Mouse (Mus musculus) MEL (cell line): Measurements from ENCODE around the gene Sv2c. TPM values are rescaled to one million over a fixed set of nuclear protein-coding genes. Genes with fewer than 3 reads are reported as not detected.
A peak's percentile ranks its signal among the peaks of the same experiment; 100 is the strongest.
"Not testable (repeated sequence)": the region's sequence is repeated elsewhere in the genome, so short reads cannot be mapped to it uniquely, and the experiment has no call there.

Experiments
- DNase-seq: peaks from one replicate; pipeline ENCODE4 v3.0.0; 2011; ENCODE audit warnings: low read depth, low spot score
- H3K27ac ChIP-seq: 2 replicates; pipeline ENCODE4 v1.5.1; 2012; ENCODE audit warnings: low read depth, mild to moderate bottlenecking, control low read depth, low read length, moderate library complexity; ENCODE audit not compliant: control insufficient read depth
- H3K27me3 ChIP-seq, 2 experiments: fragments of 150-350 bp in 1 of 2; sonication (generic) in 1 of 2; 2 replicates each; pipeline ENCODE4 v1.6.1; 2012; ENCODE audit warnings: low read length in 2 of 2, mild to moderate bottlenecking in 2 of 2, improper control_type of control experiment in 1 of 2, moderate library complexity in 1 of 2; ENCODE audit not compliant: insufficient read depth in 2 of 2, control insufficient read depth in 1 of 2
- H3K36me3 ChIP-seq, 2 experiments: 2 replicates each; pipeline ENCODE4 v1.6.1; 2012 to 2014; ENCODE audit warnings: low read length in 2 of 2, improper control_type of control experiment in 1 of 2, inconsistent platforms in 1 of 2, mild to moderate bottlenecking in 1 of 2; ENCODE audit not compliant: insufficient read depth in 2 of 2, control insufficient read depth in 1 of 2
- H3K4me1 ChIP-seq, 2 experiments: fragments of 150-350 bp in 1 of 2; sonication (generic) in 1 of 2; 2 replicates each; pipeline ENCODE4 v1.6.1; 2012; ENCODE audit warnings: low read length in 2 of 2, improper control_type of control experiment in 1 of 2, mild to moderate bottlenecking in 1 of 2; ENCODE audit not compliant: insufficient read depth in 2 of 2, control insufficient read depth in 1 of 2
- H3K4me3 ChIP-seq, 2 experiments: fragments of 150-350 bp in 1 of 2; sonication (generic) in 1 of 2; 2 replicates each; pipeline ENCODE4 v1.5.1; 2012; ENCODE audit warnings: low read depth in 2 of 2, low read length in 2 of 2, mild to moderate bottlenecking in 2 of 2, moderate library complexity in 2 of 2, control low read depth in 1 of 2, improper control_type of control experiment in 1 of 2; ENCODE audit not compliant: control insufficient read depth in 1 of 2, insufficient read depth in 1 of 2
- H3K79me2 ChIP-seq: 2 replicates; pipeline ENCODE4 v1.6.1; 2012; ENCODE audit warnings: mild to moderate bottlenecking, low read length, moderate library complexity; ENCODE audit not compliant: control insufficient read depth, poor library complexity, insufficient read depth
- H3K9ac ChIP-seq: 2 replicates; pipeline ENCODE4 v1.6.1; 2012; ENCODE audit warnings: low read depth, mild to moderate bottlenecking, control low read depth, low read length, moderate library complexity; ENCODE audit not compliant: control insufficient read depth, poor library complexity, severe bottlenecking
- H3K9me3 ChIP-seq: fragments of 150-350 bp; sonication (generic); replicated peaks from 2 replicates; pipeline ENCODE4 v1.6.1; 2012; ENCODE audit warnings: mild to moderate bottlenecking, low read length, improper control_type of control experiment, moderate library complexity; ENCODE audit not compliant: insufficient read depth
- CHD1 ChIP-seq: IDR thresholded peaks from 2 replicates; pipeline ENCODE4 v1.6.1; 2012; ENCODE audit warnings: low read depth, mild to moderate bottlenecking, inconsistent platforms, low read length, improper control_type of control experiment
- CTCF ChIP-seq, 3 experiments: IDR thresholded peaks in 2 of 3; conservative IDR thresholded peaks in 1 of 3; 2 replicates each; pipeline ENCODE4 v1.5.1; 2011 to 2012; ENCODE audit warnings: low read length in 3 of 3, low read depth in 2 of 3, mild to moderate bottlenecking in 2 of 3, improper control_type of control experiment in 1 of 3, inconsistent platforms in 1 of 3, mixed read lengths in 1 of 3, moderate library complexity in 1 of 3; ENCODE audit not compliant: control insufficient read depth in 1 of 3, insufficient read depth in 1 of 3, poor library complexity in 1 of 3, severe bottlenecking in 1 of 3
- ETS1 ChIP-seq: IDR thresholded peaks from 2 replicates; pipeline ENCODE4 v1.6.1; 2012; ENCODE audit warnings: low read depth, mild to moderate bottlenecking, inconsistent platforms, low read length, improper control_type of control experiment, moderate library complexity
- JUND ChIP-seq: IDR thresholded peaks from 2 replicates; pipeline ENCODE4 v1.6.1; 2011; ENCODE audit warnings: low read depth, mild to moderate bottlenecking, improper control_type of control experiment, low read length
- MAFK ChIP-seq: IDR thresholded peaks from 2 replicates; pipeline ENCODE4 v1.6.1; 2011; ENCODE audit warnings: low read depth, mild to moderate bottlenecking, low read length, improper control_type of control experiment, borderline replicate concordance
- MEF2A ChIP-seq: IDR thresholded peaks from 2 replicates; pipeline ENCODE4 v1.6.1; 2014; ENCODE audit warnings: low read depth, mild to moderate bottlenecking, inconsistent platforms, low read length, improper control_type of control experiment; ENCODE audit not compliant: poor library complexity, insufficient replicate concordance, severe bottlenecking; ENCODE audit errors: extremely low read depth
- MYB ChIP-seq: IDR thresholded peaks from 2 replicates; pipeline ENCODE4 v1.6.1; 2011; ENCODE audit warnings: mild to moderate bottlenecking, low read depth, low read length, improper control_type of control experiment
- MYC ChIP-seq: IDR thresholded peaks from 2 replicates; pipeline ENCODE4 v1.6.1; 2011; ENCODE audit warnings: low read depth, mild to moderate bottlenecking, low read length, improper control_type of control experiment, moderate library complexity
- NELFE ChIP-seq: IDR thresholded peaks from 2 replicates; pipeline ENCODE4 v1.6.1; 2011; ENCODE audit warnings: low read depth, low read length, improper control_type of control experiment
- NRF1 ChIP-seq: IDR thresholded peaks from 2 replicates; pipeline ENCODE4 v1.6.1; 2014; ENCODE audit warnings: low read depth, mild to moderate bottlenecking, inconsistent platforms, low read length, improper control_type of control experiment, moderate library complexity; ENCODE audit not compliant: poor library complexity, insufficient read depth, severe bottlenecking
- POLR2AphosphoS5 ChIP-seq: IDR thresholded peaks from 2 replicates; pipeline ENCODE4 v1.6.1; 2012; ENCODE audit warnings: low read depth, borderline replicate concordance, mild to moderate bottlenecking, inconsistent platforms, low read length, moderate library complexity, mixed read lengths
- RAD21 ChIP-seq: IDR thresholded peaks from 2 replicates; pipeline ENCODE4 v1.6.1; 2011; ENCODE audit warnings: mild to moderate bottlenecking, low read depth, low read length, improper control_type of control experiment
- RCOR1 ChIP-seq: IDR thresholded peaks from 2 replicates; pipeline ENCODE4 v1.6.1; 2012; ENCODE audit warnings: low read depth, mild to moderate bottlenecking, inconsistent platforms, low read length, improper control_type of control experiment
- SMC3 ChIP-seq: IDR thresholded peaks from 2 replicates; pipeline ENCODE4 v1.6.1; 2011; ENCODE audit warnings: low read depth, low read length, improper control_type of control experiment
- TAL1 ChIP-seq: IDR thresholded peaks from 2 replicates; pipeline ENCODE4 v1.6.1; 2012; ENCODE audit warnings: mild to moderate bottlenecking, inconsistent platforms, low read length, moderate library complexity, mixed read lengths
- USF1 ChIP-seq: IDR thresholded peaks from 2 replicates; pipeline ENCODE4 v1.6.1; 2014; ENCODE audit warnings: low read depth, mild to moderate bottlenecking, inconsistent platforms, low read length, improper control_type of control experiment, moderate library complexity
- ZC3H11A ChIP-seq: IDR thresholded peaks from 2 replicates; pipeline ENCODE4 v1.6.1; 2012; ENCODE audit warnings: low read depth, mild to moderate bottlenecking, inconsistent platforms, low read length, improper control_type of control experiment
- ZMIZ1 ChIP-seq: IDR thresholded peaks from 2 replicates; pipeline ENCODE4 v1.6.1; 2012; ENCODE audit warnings: low read depth, mild to moderate bottlenecking, inconsistent platforms, low read length, improper control_type of control experiment, moderate library complexity
- ZNF384 ChIP-seq: IDR thresholded peaks from 2 replicates; pipeline ENCODE4 v1.6.1; 2012; ENCODE audit warnings: low read depth, mild to moderate bottlenecking, inconsistent platforms, low read length, improper control_type of control experiment
- polyA plus RNA-seq, 2 experiments: library from polyadenylated mRNA; stranded (reverse) in 1 of 2; unstranded in 1 of 2; fragments of >175 nt in 1 of 2; fragments of >200 nt in 1 of 2; gene quantifications; 2 replicates each; pipeline versions ENCODE4 v1.2.1 to v1.2.4; 2012; ENCODE audit warnings: low replicate concordance in 2 of 2, low read depth in 1 of 2; ENCODE audit not compliant: insufficient read length in 2 of 2, insufficient read depth in 1 of 2, missing spikeins in 1 of 2
- total RNA-seq: library from RNA; depleted of rRNA; stranded (reverse); fragments of 300-350 nt; gene quantifications from 2 replicates; pipeline ENCODE4 v1.2.3, GENCODE M21; 2012

Sv2c gene
- total and polyA plus RNA-seq, 3 experiments = 0.01 TPM; not detected in 2

- H3K36me3 ChIP-seq = no peaks in the 10 kb centered on the region; a peak in 1 of 4 replicates
- no peak for TF ChIP-seq ZMIZ1
- TF ChIP-seq NELFE = no peak
- no peak for TF ChIP-seq POLR2AphosphoS5
- no peak for TF ChIP-seq JUND
- no peak for TF ChIP-seq NRF1
- no peak for TF ChIP-seq USF1
- peak; percentile 65 for TF ChIP-seq SMC3
- TF ChIP-seq CTCF (IDR thresholded peaks at IDR 0.05 in 2 of 3, conservative IDR thresholded peaks at IDR 0.05 in 1 of 3; ENCODE audit: control insufficient read depth in 1 of 3, insufficient read depth in 1 of 3, low read depth in 2 of 3, low read length in 3 of 3, poor library complexity in 1 of 3, severe bottlenecking in 1 of 3) = peak; percentile 43 to 79 (median 75); a peak in 5 of 6 replicates
- TF ChIP-seq CHD1 = no peak
- peak; percentile 26; the same call in 1 of the 2 replicates for TF ChIP-seq ZC3H11A
- TF ChIP-seq MYC = no peak
- no peak for TF ChIP-seq TAL1
- TF ChIP-seq ETS1 = no peak
- peak; percentile 67 for TF ChIP-seq RAD21
- TF ChIP-seq, all 39 proteins: peak for 4
- H3K9me3 ChIP-seq = no peaks in the 10 kb centered on the region
- H3K27ac ChIP-seq = no peak overlapping the region
- peak; percentile 60 for DNase-seq
- H3K9ac ChIP-seq = no peak overlapping the region
- no peaks in the 10 kb centered on the region for H3K27me3 ChIP-seq
- H3K4me3 ChIP-seq = no peak overlapping the region
- H3K4me1 ChIP-seq = peaks cover 0 to under 1% of the 10 kb centered on the region in 2 experiments; a peak in 1 of 4 replicates
- H3K79me2 ChIP-seq = no peaks in the 10 kb centered on the region
Measured at GRCm38 (mm10) chr13:95973368-95973958, 158.9 kb downstream of the Sv2c start.

DNA sequence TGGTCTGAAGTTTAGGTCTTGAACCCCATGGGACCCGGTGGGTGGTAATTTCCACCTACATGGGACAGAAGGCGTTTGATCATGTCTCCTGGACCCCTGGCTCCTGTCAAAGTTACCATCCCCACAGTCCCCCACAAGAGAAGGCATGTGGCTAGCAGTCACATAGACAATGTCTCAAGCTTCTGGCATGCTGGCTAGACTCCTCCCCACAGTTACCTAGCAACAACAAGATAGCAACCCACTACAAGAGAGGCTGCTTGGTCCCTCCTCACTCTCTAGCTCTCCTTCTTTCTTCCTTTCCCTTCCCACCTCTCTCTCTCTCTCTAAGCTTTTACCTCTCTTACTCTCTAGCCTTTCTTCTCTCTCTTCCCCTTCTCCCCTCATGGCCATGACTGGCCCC, 164.3 kb downstream of the Sv2c start:
- H3K9me3 ChIP-seq, H3K9ac ChIP-seq, H3K79me2 ChIP-seq, H3K4me3 ChIP-seq, H3K27ac ChIP-seq, H3K27me3 ChIP-seq: not testable (repeated sequence)
- peaks cover 0 to 13% of the 10 kb centered on the region in 2 experiments; a peak in 2 of 4 replicates for H3K36me3 ChIP-seq
- DNase-seq = peak; percentile 57
- peaks cover 8 to 42% of the 10 kb centered on the region in 2 experiments for H3K4me1 ChIP-seq

- Histone ChIP-seq H3K27me3 (no peaks in the 10 kb centered on the region), H3K9me3 (no peaks in the 10 kb centered on the region), H3K4me1 (peaks cover 8 to 46% of the 10 kb centered on the region in 2 experiments), H3K9ac (no peak overlapping the region), H3K27ac (no peak overlapping the region), H3K36me3 (peaks cover 0 to 13% of the 10 kb centered on the region in 2 experiments; a peak in 2 of 4 replicates), H3K4me3 (no peak overlapping the region), H3K79me2 (no peaks in the 10 kb centered on the region)
- TF ChIP-seq MAFK = no peak
- no peak for TF ChIP-seq RCOR1
- TF ChIP-seq ZNF384 = no peak
- TF ChIP-seq CHD1 = no peak
- no peak for TF ChIP-seq MYB
- no peak for TF ChIP-seq MEF2A
- no peak for TF ChIP-seq JUND
- DNase-seq = no peak
Measured at GRCm38 (mm10) chr13:95966791-95967190, 165.6 kb downstream of the Sv2c start.
